Mouse (Mus musculus): ENCODE measurements around the gene Rnf216. TPM values are rescaled to one million over a fixed set of nuclear protein-coding genes. Genes with fewer than 3 reads are reported as not detected.

Gene Rnf216
- polyA plus RNA-seq, 1 experiment = 28.5 TPM

DNA sequence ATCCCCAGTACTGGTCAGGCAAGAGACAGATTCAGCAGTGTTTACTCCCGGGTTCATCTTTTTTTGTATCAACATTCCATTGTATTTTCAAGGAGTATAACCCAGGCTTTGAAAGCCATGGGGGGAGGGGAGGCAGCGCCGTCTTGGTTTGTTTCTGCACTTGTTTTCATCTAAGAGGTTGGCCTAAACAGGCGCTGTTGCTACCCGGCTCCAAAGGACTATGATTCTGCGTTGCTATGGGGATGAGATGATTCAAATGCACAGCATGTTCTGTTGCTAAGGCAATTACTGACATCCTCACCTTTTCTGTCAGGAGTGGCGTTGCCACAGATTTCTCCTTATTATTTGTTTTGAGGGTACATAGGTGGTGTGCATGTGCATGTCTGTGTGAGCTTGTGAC lies 12.8 kb upstream of the Rnf216 start:
- Histone ChIP-seq H3K4me1 (ENCODE audit: control insufficient read depth, insufficient read depth, low read length) (no peaks in the 10 kb centered on the region), H3K4me3 (replicated peaks; ENCODE audit: control insufficient read depth, low read depth, low read length) (no peak overlapping the region), H3K27ac (ENCODE audit: control insufficient read depth, insufficient read depth, low read depth, low read length, poor library complexity) (no peak overlapping the region)
- TF ChIP-seq POLR2A (IDR thresholded peaks at IDR 0.05; ENCODE audit: borderline replicate concordance, control insufficient read depth, low read depth, low read length) (no peak), CTCF (IDR thresholded peaks at IDR 0.05; ENCODE audit: control insufficient read depth, insufficient read depth, low read length) (no peak)
- 76% methylated on average over 7 of the region's 7 CpGs for WGBS

GRCm38 (mm10) chr5:143124805-143125378 lies 12.1 kb upstream of the Rnf216 start:
- H3K4me1 ChIP-seq (ENCODE audit: control insufficient read depth, insufficient read depth, low read length) = no peaks in the 10 kb centered on the region
- no peak overlapping the region for H3K4me3 ChIP-seq (replicated peaks; ENCODE audit: control insufficient read depth, low read depth, low read length)
- TF ChIP-seq CTCF (IDR thresholded peaks at IDR 0.05; ENCODE audit: control insufficient read depth, insufficient read depth, low read length) (no peak), POLR2A (IDR thresholded peaks at IDR 0.05; ENCODE audit: borderline replicate concordance, control insufficient read depth, low read depth, low read length) (no peak)
- H3K27ac ChIP-seq (ENCODE audit: control insufficient read depth, insufficient read depth, low read depth, low read length, poor library complexity) = no peak overlapping the region
- whole genome bisulfite sequencing = 89% methylated on average over 4 of the region's 4 CpGs

DNA sequence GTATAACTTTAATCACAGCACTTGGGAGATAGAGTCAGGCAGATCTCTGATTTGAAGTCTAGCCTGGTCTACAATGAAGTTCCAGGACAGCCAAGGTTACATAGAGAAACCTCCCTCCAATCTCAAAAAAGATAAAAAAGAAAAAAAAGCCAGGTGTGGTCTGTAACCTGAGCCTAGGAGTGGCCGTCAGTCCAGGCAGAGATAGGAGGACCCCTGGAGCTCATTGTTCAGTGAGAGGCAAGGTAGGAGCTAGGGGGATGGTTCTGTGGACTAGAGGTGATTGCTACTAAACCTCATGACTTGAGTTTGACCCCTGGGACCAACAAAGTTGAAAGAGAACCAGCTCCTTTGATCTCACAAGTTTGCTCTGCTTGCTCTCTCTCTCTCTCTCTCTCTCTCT lies 9.9 kb upstream of the Rnf216 start:
- H3K4me3 ChIP-seq (replicated peaks; ENCODE audit: control insufficient read depth, low read depth, low read length) = no peak overlapping the region
- 62% methylated on average over 1 of the region's 1 CpGs for WGBS
- no peak for TF ChIP-seq POLR2A (IDR thresholded peaks at IDR 0.05; ENCODE audit: borderline replicate concordance, control insufficient read depth, low read depth, low read length)
- TF ChIP-seq CTCF (IDR thresholded peaks at IDR 0.05; ENCODE audit: control insufficient read depth, insufficient read depth, low read length) = no peak
- H3K27ac ChIP-seq (ENCODE audit: control insufficient read depth, insufficient read depth, low read depth, low read length, poor library complexity) = no peak overlapping the region
- no peaks in the 10 kb centered on the region for H3K4me1 ChIP-seq (ENCODE audit: control insufficient read depth, insufficient read depth, low read length)

GRCm38 (mm10) chr5:143122125-143122524 lies 9.3 kb upstream of the Rnf216 start:
- H3K4me1 ChIP-seq (ENCODE audit: control insufficient read depth, insufficient read depth, low read length) = no peaks in the 10 kb centered on the region
- WGBS = 60% methylated on average over 8 of the region's 8 CpGs
- no peak overlapping the region for H3K4me3 ChIP-seq (replicated peaks; ENCODE audit: control insufficient read depth, low read depth, low read length)
- H3K27ac ChIP-seq (ENCODE audit: control insufficient read depth, insufficient read depth, low read depth, low read length, poor library complexity) = no peak overlapping the region
- TF ChIP-seq POLR2A (IDR thresholded peaks at IDR 0.05; ENCODE audit: borderline replicate concordance, control insufficient read depth, low read depth, low read length) (no peak), CTCF (IDR thresholded peaks at IDR 0.05; ENCODE audit: control insufficient read depth, insufficient read depth, low read length) (no peak)

DNA sequence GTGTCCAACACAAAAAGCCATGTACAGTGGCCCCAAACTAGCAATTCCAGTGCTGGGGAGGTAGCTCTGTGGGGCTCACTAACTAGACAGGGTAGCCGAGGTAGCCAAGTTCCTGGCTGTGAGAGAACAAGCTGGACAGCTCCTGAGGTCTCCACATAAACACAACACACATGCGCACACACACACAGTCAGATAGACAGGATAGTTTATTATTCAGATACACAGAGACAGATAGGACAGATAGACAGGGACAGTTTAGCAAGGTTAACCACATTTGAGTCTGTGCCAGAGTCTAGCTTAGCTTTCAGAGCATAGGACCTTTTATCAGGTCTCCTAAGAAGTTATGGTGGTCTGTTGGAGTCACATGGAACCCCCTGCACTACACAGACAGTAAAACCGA lies 6.0 kb downstream of the Rnf216 start:
- 58% methylated on average over 3 of the region's 3 CpGs for WGBS
- no peak for TF ChIP-seq CTCF (IDR thresholded peaks at IDR 0.05; ENCODE audit: control insufficient read depth, insufficient read depth, low read length)
- TF ChIP-seq POLR2A (IDR thresholded peaks at IDR 0.05; ENCODE audit: borderline replicate concordance, control insufficient read depth, low read depth, low read length) = no peak
- H3K4me1 ChIP-seq (ENCODE audit: control insufficient read depth, insufficient read depth, low read length) = no peaks in the 10 kb centered on the region; the same call in 1 of the 2 replicates
- H3K27ac ChIP-seq (ENCODE audit: control insufficient read depth, insufficient read depth, low read depth, low read length, poor library complexity) = no peak overlapping the region
- no peak overlapping the region for H3K4me3 ChIP-seq (replicated peaks; ENCODE audit: control insufficient read depth, low read depth, low read length)

DNA sequence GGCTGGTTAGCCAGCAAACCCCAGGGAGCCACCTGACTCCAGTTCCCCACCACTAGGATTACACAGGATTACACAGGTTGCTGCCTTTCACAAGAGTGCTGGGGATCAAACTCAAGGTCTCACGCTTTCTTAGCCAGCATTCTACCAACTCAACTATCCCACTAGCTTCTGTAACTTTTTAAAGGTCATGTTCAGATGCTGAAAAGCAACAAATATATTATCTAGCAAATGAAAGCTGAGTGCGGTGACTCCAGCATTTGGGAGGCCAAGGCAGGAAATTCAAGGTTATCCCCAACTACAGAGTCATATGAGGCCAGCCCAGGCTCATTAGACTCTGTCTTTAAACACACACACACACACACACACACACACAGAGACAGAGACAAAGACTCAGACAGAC lies 9.6 kb downstream of the Rnf216 start:
- Histone ChIP-seq H3K27ac (ENCODE audit: control insufficient read depth, insufficient read depth, low read depth, low read length, poor library complexity) (no peak overlapping the region), H3K4me3 (replicated peaks; ENCODE audit: control insufficient read depth, low read depth, low read length) (no peak overlapping the region), H3K4me1 (ENCODE audit: control insufficient read depth, insufficient read depth, low read length) (peaks cover 3% of the 10 kb centered on the region)
- no peak for TF ChIP-seq CTCF (IDR thresholded peaks at IDR 0.05; ENCODE audit: control insufficient read depth, insufficient read depth, low read length)
- no peak for TF ChIP-seq POLR2A (IDR thresholded peaks at IDR 0.05; ENCODE audit: borderline replicate concordance, control insufficient read depth, low read depth, low read length)
- 90% methylated on average over 2 of the region's 2 CpGs for WGBS

DNA sequence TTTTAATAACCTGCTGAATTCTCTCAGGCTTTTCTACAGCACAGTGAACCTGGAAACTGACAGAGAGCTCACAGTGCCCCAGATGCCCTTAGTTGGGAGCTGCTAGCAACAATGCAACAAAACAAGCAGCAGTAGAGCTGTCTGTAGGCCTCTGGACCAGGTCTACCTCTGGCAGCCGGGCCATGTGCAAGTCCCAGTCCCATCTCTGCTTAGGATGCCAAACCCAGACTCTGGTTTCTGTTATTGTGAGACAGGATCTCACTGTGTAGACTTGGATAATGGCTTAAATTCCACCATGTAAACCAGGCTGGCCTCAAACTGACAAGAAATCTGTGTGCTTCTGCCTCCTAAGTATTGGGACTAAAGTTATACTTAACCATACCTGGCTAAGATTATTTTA lies 11.2 kb downstream of the Rnf216 start:
- TF ChIP-seq CTCF (IDR thresholded peaks at IDR 0.05; ENCODE audit: control insufficient read depth, insufficient read depth, low read length) (no peak), POLR2A (IDR thresholded peaks at IDR 0.05; ENCODE audit: borderline replicate concordance, control insufficient read depth, low read depth, low read length) (no peak)
- 85% methylated on average over 1 of the region's 1 CpGs for WGBS
- Histone ChIP-seq H3K27ac (ENCODE audit: control insufficient read depth, insufficient read depth, low read depth, low read length, poor library complexity) (0 out of 2 replicates have a peak overlapping the region, but pooled peaks have one; percentile 39), H3K4me1 (ENCODE audit: control insufficient read depth, insufficient read depth, low read length) (peaks cover 3% of the 10 kb centered on the region), H3K4me3 (replicated peaks; ENCODE audit: control insufficient read depth, low read depth, low read length) (no peak overlapping the region)

DNA sequence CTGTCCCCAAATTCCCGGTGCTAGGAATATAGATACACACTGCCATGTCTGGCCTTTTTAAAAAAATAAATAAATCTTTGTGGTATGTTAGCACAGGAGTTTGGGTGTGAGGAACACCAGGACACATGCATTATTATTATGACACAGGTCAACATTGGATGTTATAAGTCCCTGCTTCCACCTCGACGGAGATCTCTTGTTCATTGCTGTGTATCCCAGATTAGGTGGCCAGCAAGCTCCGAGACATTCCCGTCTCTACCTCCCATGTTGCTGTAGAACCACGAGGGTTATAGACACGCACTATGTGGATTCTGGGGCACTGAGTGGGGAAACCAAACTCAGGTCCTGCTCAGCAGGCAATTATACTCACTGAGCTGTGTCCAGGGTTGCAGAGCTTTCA lies 17.5 kb downstream of the Rnf216 start:
- WGBS = 90% methylated on average over 7 of the region's 7 CpGs
- Histone ChIP-seq H3K4me3 (replicated peaks; ENCODE audit: control insufficient read depth, low read depth, low read length) (no peak overlapping the region), H3K27ac (ENCODE audit: control insufficient read depth, insufficient read depth, low read depth, low read length, poor library complexity) (no peak overlapping the region), H3K4me1 (ENCODE audit: control insufficient read depth, insufficient read depth, low read length) (no peaks in the 10 kb centered on the region)
- TF ChIP-seq CTCF (IDR thresholded peaks at IDR 0.05; ENCODE audit: control insufficient read depth, insufficient read depth, low read length) = no peak
- TF ChIP-seq POLR2A (IDR thresholded peaks at IDR 0.05; ENCODE audit: borderline replicate concordance, control insufficient read depth, low read depth, low read length) = no peak

GRCm38 (mm10) chr5:143092891-143093290 lies 19.9 kb downstream of the Rnf216 start:
- Histone ChIP-seq H3K4me3 (replicated peaks; ENCODE audit: control insufficient read depth, low read depth, low read length) (no peak overlapping the region), H3K4me1 (ENCODE audit: control insufficient read depth, insufficient read depth, low read length) (no peaks in the 10 kb centered on the region), H3K27ac (ENCODE audit: control insufficient read depth, insufficient read depth, low read depth, low read length, poor library complexity) (no peak overlapping the region)
- WGBS = 76% methylated on average over 3 of the region's 3 CpGs
- TF ChIP-seq CTCF (IDR thresholded peaks at IDR 0.05; ENCODE audit: control insufficient read depth, insufficient read depth, low read length) = no peak
- TF ChIP-seq POLR2A (IDR thresholded peaks at IDR 0.05; ENCODE audit: borderline replicate concordance, control insufficient read depth, low read depth, low read length) = no peak
